Mouse (Mus musculus) spleen, adult 2 months (tissue): ENCODE measurements around the gene Lrrc25.
A peak's percentile ranks its signal among the peaks of the same experiment; 100 is the strongest.

Experiments
- CTCF ChIP-seq: fragments of 200-500 bp; IDR thresholded peaks from 2 replicates; pipeline ENCODE4 v1.5.1; 2011; ENCODE audit warnings: mild to moderate bottlenecking, inconsistent platforms; ENCODE audit not compliant: insufficient read depth, insufficient read length, insufficient replicate concordance; ENCODE audit errors: extremely low read depth
- POLR2A ChIP-seq: fragments of 200-500 bp; IDR thresholded peaks from 2 replicates; pipeline ENCODE4 v1.6.1; 2011; ENCODE audit warnings: low read depth, low read length, inconsistent platforms

DNA sequence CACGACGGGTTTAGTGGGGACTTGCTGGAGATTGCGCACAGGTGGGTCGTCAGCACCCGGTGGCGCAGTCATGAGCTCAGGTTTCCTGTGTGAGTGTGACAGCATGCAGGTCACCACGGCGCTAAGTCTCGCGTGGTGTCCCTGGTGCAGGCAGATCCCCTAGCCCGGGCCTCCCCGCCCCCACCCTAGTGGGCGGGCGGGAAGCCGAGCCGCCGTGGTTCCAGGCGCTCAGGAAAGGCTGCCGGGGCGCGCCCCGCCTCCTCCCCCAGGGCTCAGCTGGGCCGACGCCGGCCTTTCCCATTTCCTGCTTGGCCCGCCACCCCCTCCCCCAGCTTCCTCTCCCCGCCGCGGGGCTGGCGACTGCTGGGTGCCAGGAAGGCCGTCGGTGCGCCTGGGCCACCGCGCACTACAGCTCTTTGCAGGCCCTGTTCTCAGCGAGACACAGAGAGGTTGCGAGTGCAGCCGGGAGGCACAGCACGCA, 6.5 kb upstream of the Lrrc25 start:
- peak; percentile 19 for TF ChIP-seq POLR2A
- TF ChIP-seq CTCF = no peak
